Mouse (Mus musculus): ENCODE results near the gene Xrcc5. TPM values are rescaled to one million over a fixed set of nuclear protein-coding genes. Genes with fewer than 3 reads are reported as not detected.

Gene Xrcc5
- polyA plus RNA-seq, 1 experiment from 2014 or later = 15.8 TPM

DNA sequence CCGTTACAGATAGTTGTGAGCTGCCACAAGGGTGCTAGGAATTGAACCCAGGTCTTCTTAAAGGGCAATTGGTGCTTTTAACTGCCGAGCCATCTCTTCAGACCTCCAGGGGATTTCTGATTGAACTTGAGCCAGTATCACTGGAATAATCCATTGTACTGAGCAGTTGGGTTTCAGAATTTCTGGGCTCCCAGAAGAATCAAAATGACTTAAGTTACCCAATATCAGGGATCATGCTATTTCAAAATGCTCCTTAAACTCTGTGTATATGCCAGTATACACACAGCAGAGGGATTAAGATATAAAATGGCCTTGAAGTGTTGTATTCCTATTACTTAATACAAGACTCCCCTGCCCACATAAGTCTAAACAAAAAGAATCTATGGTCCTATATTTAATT, 15.3 kb upstream of the Xrcc5 start:
- Histone ChIP-seq H3K4me1 (replicated peaks) (0 out of 2 replicates have a peak, but pooled peaks cover 3% of the 10 kb centered on the region), H3K36me3 (replicated peaks) (no peaks in the 10 kb centered on the region), H3K9ac (no peak overlapping the region), H3K4me2 (no peak overlapping the region), H3K27ac (replicated peaks) (no peak overlapping the region), H3K9me3 (replicated peaks) (no peaks in the 10 kb centered on the region), H3K4me3 (replicated peaks) (no peak overlapping the region), H3K27me3 (no peaks in the 10 kb centered on the region; the same call in 1 of the 2 replicates)
- WGBS (ENCODE audit: insufficient replicate concordance) = 54% methylated on average over 2 of the region's 2 CpGs
- no peak for ATAC-seq (ENCODE audit: insufficient read depth)

DNA sequence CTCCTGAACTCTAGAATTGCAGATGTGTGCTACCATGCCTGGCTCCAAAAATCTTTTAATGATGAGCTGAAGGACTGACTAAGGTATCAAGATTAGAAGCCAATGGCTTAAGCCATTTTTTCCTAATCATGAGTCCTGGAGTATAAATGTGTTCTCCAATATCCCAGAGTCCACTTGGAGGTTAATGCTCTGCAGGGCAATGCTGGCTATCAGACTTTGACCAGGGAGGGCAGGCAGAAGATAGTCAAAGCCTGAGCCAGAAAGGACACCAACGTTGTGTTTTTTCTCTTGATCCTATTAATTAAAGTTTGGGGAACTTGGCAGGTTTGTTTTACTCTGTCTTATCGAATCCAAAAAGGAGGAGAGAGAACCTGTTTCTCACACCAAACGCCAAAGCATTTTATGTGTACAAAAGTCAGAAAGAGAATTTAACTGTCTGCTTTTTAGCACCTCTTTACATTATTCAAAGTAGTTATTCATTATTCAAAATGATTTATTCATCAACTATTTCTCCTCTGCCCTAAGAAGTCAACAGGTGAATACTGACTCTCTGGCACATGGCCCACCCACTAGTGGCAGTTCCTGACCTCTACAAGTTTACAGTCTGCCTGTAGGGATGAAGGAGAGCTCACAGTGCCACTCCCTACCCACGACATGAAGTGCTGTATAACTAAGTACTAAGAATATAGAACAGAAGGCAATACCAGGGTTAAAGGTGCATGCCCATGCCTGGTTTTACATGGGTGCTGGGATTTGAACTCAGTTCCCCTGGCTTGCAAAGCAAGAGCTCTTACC, 13.2 kb upstream of the Xrcc5 start:
- Histone ChIP-seq H3K27me3 (no peaks in the 10 kb centered on the region), H3K4me2 (no peak overlapping the region), H3K4me3 (replicated peaks) (no peak overlapping the region), H3K9me3 (replicated peaks) (no peaks in the 10 kb centered on the region), H3K9ac (no peak overlapping the region), H3K27ac (replicated peaks) (no peak overlapping the region), H3K36me3 (replicated peaks) (no peaks in the 10 kb centered on the region), H3K4me1 (replicated peaks) (no peaks in the 10 kb centered on the region)
- 46% methylated on average over 4 of the region's 4 CpGs for WGBS (ENCODE audit: insufficient replicate concordance)
- ATAC-seq (ENCODE audit: insufficient read depth) = no peak

DNA sequence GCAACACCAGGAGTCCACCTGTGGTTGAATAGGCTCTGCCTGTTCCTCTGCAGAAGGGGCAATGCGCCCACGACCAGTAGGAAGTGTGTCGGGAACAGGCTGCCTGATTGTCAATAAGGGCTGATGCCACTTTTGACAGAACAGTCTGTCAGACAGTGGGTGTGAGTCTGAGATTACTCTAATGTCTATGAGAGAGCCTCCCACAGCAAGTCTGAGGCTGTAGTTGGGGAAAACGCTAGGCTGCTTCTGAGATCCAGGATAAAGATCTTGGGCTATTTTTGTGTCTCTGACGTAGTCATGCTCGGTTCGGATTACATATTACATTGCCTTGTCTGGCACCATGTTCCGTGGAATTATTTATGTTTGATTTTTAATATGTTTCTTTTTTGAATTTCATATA, 11.5 kb upstream of the Xrcc5 start:
- Histone ChIP-seq H3K36me3 (replicated peaks) (no peaks in the 10 kb centered on the region), H3K9ac (no peak overlapping the region), H3K4me3 (replicated peaks) (no peak overlapping the region), H3K27me3 (no peaks in the 10 kb centered on the region), H3K4me1 (replicated peaks) (no peaks in the 10 kb centered on the region), H3K27ac (replicated peaks) (no peak overlapping the region), H3K9me3 (replicated peaks) (no peaks in the 10 kb centered on the region), H3K4me2 (no peak overlapping the region)
- WGBS (ENCODE audit: insufficient replicate concordance) = 48% methylated on average over 8 of the region's 8 CpGs
- no peak for ATAC-seq (ENCODE audit: insufficient read depth)

DNA sequence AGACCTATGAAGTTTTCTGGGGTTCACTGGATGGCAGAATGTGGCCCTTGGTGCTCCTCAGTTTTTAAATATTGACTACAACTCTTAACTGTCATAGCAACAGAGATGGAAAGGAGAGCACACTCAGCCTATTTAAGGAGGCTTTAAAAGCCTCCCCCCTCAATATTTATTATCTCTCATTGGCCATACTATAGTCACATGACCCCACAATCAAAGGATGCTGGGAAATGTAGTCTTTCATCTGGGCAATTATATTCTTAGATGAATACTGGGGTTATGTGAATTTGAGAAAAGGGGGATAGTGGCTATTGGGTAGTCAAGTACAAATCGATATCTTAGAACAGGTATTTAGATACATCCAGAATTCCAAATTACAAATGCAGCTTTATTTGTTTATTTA, 5.4 kb upstream of the Xrcc5 start:
- no peak overlapping the region for H3K4me2 ChIP-seq
- H3K9me3 ChIP-seq (replicated peaks) = no peaks in the 10 kb centered on the region
- no peak overlapping the region for H3K9ac ChIP-seq
- no peak overlapping the region for H3K4me3 ChIP-seq (replicated peaks)
- no peaks in the 10 kb centered on the region for H3K36me3 ChIP-seq (replicated peaks)
- H3K27ac ChIP-seq (replicated peaks) = no peak overlapping the region
- peaks cover 7% of the 10 kb centered on the region; the same call in 1 of the 2 replicates for H3K4me1 ChIP-seq (replicated peaks)
- H3K27me3 ChIP-seq = no peaks in the 10 kb centered on the region
- no peak for ATAC-seq (ENCODE audit: insufficient read depth)
- WGBS (ENCODE audit: insufficient replicate concordance) = 55% methylated on average over 1 of the region's 1 CpGs

DNA sequence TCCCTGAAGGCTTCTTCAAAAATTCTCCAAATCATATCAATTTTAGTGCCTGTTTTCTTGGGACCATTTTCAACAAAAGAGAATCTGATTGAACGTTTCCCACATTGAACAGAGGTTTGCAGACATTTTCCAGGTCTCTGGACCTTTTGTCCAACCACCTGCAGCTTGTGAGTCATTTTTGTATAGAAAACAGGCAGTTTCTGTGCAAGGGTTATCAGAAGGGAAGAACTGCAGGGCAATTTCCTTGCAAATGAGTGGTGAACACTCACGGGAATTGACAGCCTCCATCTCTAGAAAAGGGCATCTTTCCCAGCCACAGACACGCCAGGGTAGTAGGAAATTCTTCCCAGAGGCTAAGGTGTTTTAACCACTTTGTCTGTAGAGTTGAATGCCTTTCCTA, 980 bp upstream of the Xrcc5 start:
- H3K9me3 ChIP-seq (replicated peaks) = no peaks in the 10 kb centered on the region
- H3K27me3 ChIP-seq = no peaks in the 10 kb centered on the region
- ATAC-seq (ENCODE audit: insufficient read depth) = no peak
- no peaks in the 10 kb centered on the region for H3K36me3 ChIP-seq (replicated peaks)
- H3K27ac ChIP-seq (replicated peaks) = no peak overlapping the region
- H3K4me3 ChIP-seq (replicated peaks) = no peak overlapping the region
- no peak overlapping the region for H3K9ac ChIP-seq
- H3K4me2 ChIP-seq = peak overlapping the region; percentile 88
- 49% methylated on average over 3 of the region's 3 CpGs for WGBS (ENCODE audit: insufficient replicate concordance)
- peaks cover 21% of the 10 kb centered on the region for H3K4me1 ChIP-seq (replicated peaks)

DNA sequence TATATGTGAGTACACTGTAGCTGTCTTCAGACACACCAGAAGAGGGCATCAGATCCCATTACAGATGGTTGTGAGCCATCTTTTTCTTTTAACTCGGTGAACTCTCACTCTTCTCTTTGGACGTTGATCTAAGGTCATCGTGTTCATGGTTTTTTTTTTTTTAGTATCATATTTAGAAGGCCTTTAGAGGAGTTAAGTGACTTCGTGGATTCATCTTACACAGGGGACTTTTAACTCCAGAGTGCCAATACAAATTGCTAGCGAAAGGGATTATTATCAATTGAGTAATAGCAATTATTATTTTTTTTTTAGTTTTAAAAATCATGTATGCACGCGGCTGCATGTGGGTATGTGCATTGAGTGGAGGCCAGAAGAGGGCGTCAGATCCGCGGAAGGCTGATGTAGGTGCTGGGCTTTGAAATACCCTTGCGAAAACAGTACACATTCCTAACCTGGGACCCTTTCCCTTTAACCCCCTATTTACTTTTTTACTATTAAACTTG, 491 bp upstream of the Xrcc5 start:
- ATAC-seq (ENCODE audit: insufficient read depth) = peak; percentile 77
- 1% methylated on average over 11 of the region's 11 CpGs for WGBS (ENCODE audit: insufficient replicate concordance)
- Histone ChIP-seq H3K27ac (replicated peaks) (peak overlapping the region; percentile 86), H3K36me3 (replicated peaks) (no peaks in the 10 kb centered on the region), H3K4me1 (replicated peaks) (peaks cover 21% of the 10 kb centered on the region), H3K9ac (peak overlapping the region; percentile 69), H3K9me3 (replicated peaks) (no peaks in the 10 kb centered on the region), H3K4me3 (replicated peaks) (peak overlapping the region; percentile 74), H3K27me3 (no peaks in the 10 kb centered on the region), H3K4me2 (peak overlapping the region; percentile 88)

DNA sequence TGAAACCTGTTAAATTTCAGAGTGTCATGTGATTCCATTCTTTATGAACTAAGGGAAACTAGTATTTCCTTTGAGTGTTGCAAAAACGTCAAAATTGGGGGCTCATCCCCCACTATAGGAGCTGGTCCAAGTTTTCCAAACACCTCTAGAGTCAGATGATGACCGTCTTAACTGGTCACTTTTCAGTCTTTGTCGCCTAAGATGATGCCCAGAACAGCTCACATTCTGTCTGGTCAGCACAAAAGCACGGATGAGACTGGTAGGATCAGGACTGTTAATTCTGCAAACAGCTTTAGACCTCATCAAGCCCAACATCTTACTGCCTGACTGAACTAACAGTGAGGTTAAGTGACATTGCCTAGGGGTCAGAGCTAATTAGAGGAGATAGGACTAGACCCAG, 1.7 kb downstream of the Xrcc5 start:
- H3K36me3 ChIP-seq (replicated peaks) = peaks cover 3% of the 10 kb centered on the region; the same call in 1 of the 2 replicates
- no peak overlapping the region for H3K9ac ChIP-seq
- ATAC-seq (ENCODE audit: insufficient read depth) = no peak
- H3K27me3 ChIP-seq = no peaks in the 10 kb centered on the region
- H3K4me2 ChIP-seq = no peak overlapping the region
- no peak overlapping the region for H3K4me3 ChIP-seq (replicated peaks)
- 61% methylated on average over 4 of the region's 4 CpGs for WGBS (ENCODE audit: insufficient replicate concordance)
- no peak overlapping the region for H3K27ac ChIP-seq (replicated peaks)
- peaks cover 21% of the 10 kb centered on the region for H3K4me1 ChIP-seq (replicated peaks)
- H3K9me3 ChIP-seq (replicated peaks) = no peaks in the 10 kb centered on the region

DNA sequence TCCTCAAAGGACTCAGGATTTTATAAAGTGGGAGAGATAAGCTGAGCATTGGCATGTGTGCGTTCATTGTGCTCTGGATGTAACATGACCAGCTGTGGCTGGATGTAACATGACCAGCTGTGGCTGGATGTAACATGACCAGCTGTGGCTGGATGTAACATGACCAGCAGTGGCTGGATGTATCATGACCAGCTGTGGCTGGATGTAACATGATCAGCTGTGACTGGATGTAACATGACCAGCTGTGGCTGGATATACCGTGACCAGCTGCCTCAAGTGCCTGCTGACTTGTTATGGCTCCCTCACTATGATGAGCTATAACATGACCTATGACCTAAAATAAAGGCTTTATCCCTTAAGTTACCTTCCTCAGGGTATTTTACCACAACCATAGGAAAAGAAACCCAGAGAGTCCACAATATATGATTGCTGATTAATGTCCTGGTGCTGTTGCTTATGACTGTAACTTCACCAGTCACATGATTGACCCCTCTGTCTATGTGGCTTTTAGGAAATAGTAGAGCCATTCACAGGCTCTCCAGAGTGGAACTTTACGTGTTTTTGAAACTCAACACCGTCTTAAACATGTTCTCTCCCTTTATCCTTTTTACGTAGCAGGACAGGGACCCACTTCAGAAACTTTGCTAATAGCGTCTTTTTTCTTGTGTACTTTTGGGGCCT, 2.7 kb downstream of the Xrcc5 start:
- no peaks in the 10 kb centered on the region for H3K9me3 ChIP-seq (replicated peaks)
- 71% methylated on average over 6 of the region's 6 CpGs for WGBS (ENCODE audit: insufficient replicate concordance)
- no peak overlapping the region for H3K4me3 ChIP-seq (replicated peaks)
- no peak for ATAC-seq (ENCODE audit: insufficient read depth)
- H3K9ac ChIP-seq = no peak overlapping the region
- no peak overlapping the region for H3K27ac ChIP-seq (replicated peaks)
- no peaks in the 10 kb centered on the region for H3K27me3 ChIP-seq
- peaks cover 5% of the 10 kb centered on the region; the same call in 1 of the 2 replicates for H3K36me3 ChIP-seq (replicated peaks)
- peaks cover 21% of the 10 kb centered on the region for H3K4me1 ChIP-seq (replicated peaks)
- H3K4me2 ChIP-seq = no peak overlapping the region

DNA sequence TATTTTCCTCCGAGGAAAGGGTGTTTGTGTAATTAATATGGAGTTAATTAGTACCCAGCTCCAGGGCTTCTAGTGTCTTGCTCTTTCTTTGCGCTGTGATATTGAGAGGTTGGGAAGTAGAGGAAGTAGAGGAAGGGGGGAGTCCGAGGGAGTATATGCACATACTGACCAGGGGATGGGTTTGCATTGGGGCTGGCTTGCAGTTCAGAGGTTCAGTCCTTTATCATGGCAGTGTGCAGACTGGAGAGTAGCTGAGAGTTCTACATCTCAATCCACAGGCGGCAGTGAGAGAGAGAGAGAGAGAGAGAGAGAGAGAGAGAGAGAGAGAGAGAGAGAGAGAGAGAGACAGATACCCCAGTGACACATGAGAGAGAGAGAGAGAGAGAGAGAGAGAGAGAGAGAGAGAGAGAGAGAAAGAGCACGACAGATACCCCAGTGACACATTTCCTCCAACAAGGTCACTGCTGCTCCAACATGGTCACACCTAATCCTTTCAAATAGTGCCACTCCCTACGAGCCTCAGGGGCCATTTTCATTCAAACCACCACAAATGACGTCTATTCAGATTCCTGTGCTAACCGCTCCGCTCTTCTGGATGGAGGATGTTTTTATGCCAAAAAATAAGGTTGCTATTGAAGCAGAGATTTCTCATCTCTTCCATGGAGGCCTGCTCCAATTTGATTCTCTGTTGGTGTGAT, 5.6 kb downstream of the Xrcc5 start:
- Histone ChIP-seq H3K36me3 (replicated peaks) (peaks cover 11% of the 10 kb centered on the region), H3K4me1 (replicated peaks) (peaks cover 10% of the 10 kb centered on the region), H3K4me3 (replicated peaks) (no peak overlapping the region), H3K9ac (no peak overlapping the region), H3K4me2 (no peak overlapping the region), H3K27ac (replicated peaks) (no peak overlapping the region), H3K9me3 (replicated peaks) (no peaks in the 10 kb centered on the region), H3K27me3 (no peaks in the 10 kb centered on the region)
- no peak for ATAC-seq (ENCODE audit: insufficient read depth)
- WGBS (ENCODE audit: insufficient replicate concordance) = 79% methylated on average over 9 of the region's 9 CpGs

DNA sequence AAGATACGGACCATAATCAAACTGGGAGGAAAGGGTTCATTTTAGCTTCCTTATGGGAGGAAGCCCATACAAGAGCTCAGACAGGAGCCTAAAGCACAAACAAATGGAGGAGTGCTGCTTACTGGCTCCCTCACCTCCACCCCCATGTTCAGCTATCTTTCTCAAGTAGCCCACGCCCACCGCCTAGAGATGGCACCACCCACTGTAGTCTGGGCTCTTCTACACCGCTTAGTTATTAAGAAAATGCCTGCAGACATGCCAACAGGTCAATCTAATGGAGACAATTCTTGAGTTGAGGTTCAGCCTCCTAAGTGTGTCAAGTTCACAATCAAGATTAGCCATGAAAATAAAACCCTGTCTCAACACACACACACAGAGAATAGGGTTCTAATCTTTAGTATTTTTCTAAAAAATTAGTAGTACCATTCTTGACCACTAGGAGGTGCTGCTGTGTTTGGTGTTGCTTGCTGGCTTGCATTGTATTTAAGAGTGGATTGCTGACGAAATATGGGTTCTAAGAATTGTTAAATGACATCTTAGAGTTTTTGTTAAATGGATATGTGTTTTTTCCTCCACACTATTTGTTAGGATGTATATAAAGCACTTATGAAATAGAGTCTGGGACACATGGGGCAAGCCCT, 6.3 kb downstream of the Xrcc5 start:
- H3K4me1 ChIP-seq (replicated peaks) = peaks cover 4% of the 10 kb centered on the region; the same call in 1 of the 2 replicates
- H3K27me3 ChIP-seq = no peaks in the 10 kb centered on the region
- H3K9me3 ChIP-seq (replicated peaks) = no peaks in the 10 kb centered on the region
- 50% methylated on average over 5 of the region's 5 CpGs for WGBS (ENCODE audit: insufficient replicate concordance)
- no peak overlapping the region for H3K4me2 ChIP-seq
- H3K36me3 ChIP-seq (replicated peaks) = peaks cover 17% of the 10 kb centered on the region
- H3K27ac ChIP-seq (replicated peaks) = no peak overlapping the region
- H3K9ac ChIP-seq = no peak overlapping the region
- no peak overlapping the region for H3K4me3 ChIP-seq (replicated peaks)
- no peak for ATAC-seq (ENCODE audit: insufficient read depth)

DNA sequence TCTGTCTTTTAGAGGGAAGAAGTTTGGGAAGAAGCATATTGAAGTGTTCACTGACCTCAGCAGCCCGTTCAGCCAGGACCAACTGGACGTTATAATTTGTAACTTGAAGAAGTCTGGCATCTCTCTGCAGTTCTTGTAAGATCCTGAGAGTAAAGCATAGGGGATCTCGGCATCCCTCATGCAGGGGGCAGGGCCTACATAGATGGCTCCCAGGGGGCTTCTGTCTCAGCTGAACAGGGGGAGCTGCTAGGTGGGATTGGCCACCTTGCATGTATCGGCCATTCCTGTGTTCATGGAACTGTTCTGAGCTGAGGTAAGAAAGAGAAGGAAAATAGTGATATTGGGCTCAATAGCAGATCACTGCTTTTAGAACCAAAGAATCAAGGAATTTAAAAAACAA, 8.2 kb downstream of the Xrcc5 start:
- ATAC-seq (ENCODE audit: insufficient read depth) = no peak
- Histone ChIP-seq H3K27me3 (no peaks in the 10 kb centered on the region), H3K27ac (replicated peaks) (no peak overlapping the region), H3K4me1 (replicated peaks) (no peaks in the 10 kb centered on the region), H3K36me3 (replicated peaks) (peaks cover 30% of the 10 kb centered on the region), H3K9me3 (replicated peaks) (no peaks in the 10 kb centered on the region), H3K4me3 (replicated peaks) (no peak overlapping the region), H3K9ac (no peak overlapping the region), H3K4me2 (no peak overlapping the region)
- 75% methylated on average over 4 of the region's 4 CpGs for WGBS (ENCODE audit: insufficient replicate concordance)
